Mouse (Mus musculus): Measurements from ENCODE around the gene Igf2bp3. TPM values are rescaled to one million over a fixed set of nuclear protein-coding genes. Genes with fewer than 3 reads are reported as not detected.

Igf2bp3 gene
- polyA plus RNA-seq, 1 experiment from 2014 or later: 85.5 TPM

DNA sequence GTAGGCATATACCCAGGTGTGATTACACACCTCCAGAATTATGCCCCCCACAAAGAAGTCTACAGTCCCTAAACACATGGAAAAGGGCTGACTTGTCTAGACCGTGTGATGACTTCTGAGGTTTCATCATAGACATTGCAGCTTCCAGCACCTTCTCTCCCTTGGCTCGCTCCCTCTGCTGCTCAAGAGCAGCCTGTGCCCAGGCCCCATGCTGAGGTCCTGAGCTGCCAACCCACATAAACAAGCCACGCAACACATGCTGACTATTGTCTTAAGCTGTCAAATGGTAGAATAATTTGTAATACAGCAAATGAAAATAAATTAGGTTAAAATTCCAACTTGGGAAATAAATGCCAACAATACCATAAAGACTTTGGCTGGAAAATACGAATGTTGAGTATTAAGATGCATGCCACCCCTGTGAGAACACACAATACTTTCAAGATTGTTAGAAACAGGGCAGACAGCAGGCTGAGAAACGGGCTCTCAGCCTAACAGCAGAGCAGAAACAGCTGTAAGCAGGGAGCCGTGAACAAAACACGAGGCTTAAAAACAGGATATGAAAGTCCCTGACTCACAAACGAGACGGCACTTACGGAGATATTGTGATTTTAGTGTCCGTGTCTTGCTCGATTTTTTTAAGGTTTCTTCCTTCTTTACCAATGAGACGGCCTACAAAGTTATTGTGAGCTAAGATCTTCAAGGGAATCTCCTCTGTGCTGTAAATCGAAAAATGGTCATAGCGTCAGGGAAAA, 107.8 kb downstream of the Igf2bp3 start:
- Histone ChIP-seq H3K36me3 (ENCODE audit: control insufficient read depth, insufficient read depth, low read length) (peaks cover 43% of the 10 kb centered on the region), H3K4me1 (ENCODE audit: control insufficient read depth, insufficient read depth, low read length) (no peaks in the 10 kb centered on the region), H3K27me3 (ENCODE audit: control insufficient read depth, insufficient read depth, low read length) (no peaks in the 10 kb centered on the region), H3K27ac (ENCODE audit: low read length) (no peak overlapping the region), H3K4me2 (replicated peaks; ENCODE audit: low read depth, low read length) (no peak overlapping the region), H3K4me3 (ENCODE audit: low read depth, low read length) (no peak overlapping the region), H3K9ac (replicated peaks; ENCODE audit: low read depth, low read length) (no peak overlapping the region), H3K9me3 (ENCODE audit: control insufficient read depth, low read depth, low read length) (no peaks in the 10 kb centered on the region)
- WGBS: 87% methylated on average over 15 of the region's 15 CpGs
- no peak for ATAC-seq (ENCODE audit: insufficient number of reproducible peaks, insufficient read depth, low FRiP score, low read depth)

DNA sequence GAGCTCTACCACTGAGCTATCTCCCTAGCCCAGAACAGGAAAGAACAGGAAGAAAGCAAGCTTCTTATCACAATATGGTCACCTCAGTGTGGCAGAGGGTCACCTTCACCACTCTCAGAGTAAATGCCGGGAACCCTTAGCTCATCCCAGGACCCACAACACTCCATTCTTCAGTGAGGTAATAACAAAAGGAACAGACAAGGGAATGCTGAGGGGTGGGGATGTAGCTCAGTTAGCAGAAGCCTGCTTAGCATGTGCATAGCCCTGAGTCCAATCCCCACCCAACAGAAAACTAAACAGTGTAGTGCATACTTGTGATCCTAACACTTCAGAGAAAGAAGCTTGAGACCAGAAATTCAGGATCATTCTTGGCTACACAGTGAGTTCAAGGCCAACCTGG, 115.7 kb downstream of the Igf2bp3 start:
- H3K27me3 ChIP-seq (ENCODE audit: control insufficient read depth, insufficient read depth, low read length): no peaks in the 10 kb centered on the region
- no peak for ATAC-seq (ENCODE audit: insufficient number of reproducible peaks, insufficient read depth, low FRiP score, low read depth)
- 90% methylated on average over 1 of the region's 1 CpGs for WGBS
- H3K4me1 ChIP-seq (ENCODE audit: control insufficient read depth, insufficient read depth, low read length): peaks cover 15% of the 10 kb centered on the region
- H3K4me2 ChIP-seq (replicated peaks; ENCODE audit: low read depth, low read length): no peak overlapping the region
- no peak overlapping the region for H3K4me3 ChIP-seq (ENCODE audit: low read depth, low read length)
- no peaks in the 10 kb centered on the region for H3K9me3 ChIP-seq (ENCODE audit: control insufficient read depth, low read depth, low read length)
- H3K27ac ChIP-seq (ENCODE audit: low read length): no peak overlapping the region
- H3K36me3 ChIP-seq (ENCODE audit: control insufficient read depth, insufficient read depth, low read length): peaks cover 25% of the 10 kb centered on the region
- no peak overlapping the region for H3K9ac ChIP-seq (replicated peaks; ENCODE audit: low read depth, low read length)

DNA sequence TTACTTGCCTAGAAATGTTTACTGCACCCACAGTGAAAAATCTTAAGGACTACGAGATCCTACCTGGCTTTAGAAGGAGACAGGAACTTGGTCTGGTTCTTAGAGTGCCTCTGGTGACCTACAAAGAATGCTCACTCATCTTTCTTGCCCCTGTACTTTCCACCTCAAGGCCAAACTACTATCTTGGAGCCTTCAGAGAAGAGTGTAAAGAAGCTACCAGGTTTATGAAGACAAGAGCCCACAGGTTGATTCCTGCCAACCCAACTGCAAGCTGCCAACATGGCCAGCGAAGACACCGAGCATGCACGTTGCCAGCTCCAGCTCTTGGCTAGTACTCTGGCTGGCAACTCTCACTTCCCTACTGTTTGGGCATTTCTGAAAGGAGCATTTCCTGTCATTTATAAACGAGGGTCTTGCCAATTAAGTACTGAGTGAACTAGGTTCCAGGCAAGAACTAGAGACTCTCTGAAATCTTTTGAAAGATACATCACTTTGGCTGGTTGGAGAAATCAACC, 117.1 kb downstream of the Igf2bp3 start:
- H3K4me1 ChIP-seq (ENCODE audit: control insufficient read depth, insufficient read depth, low read length): peaks cover 15% of the 10 kb centered on the region
- peaks cover 35% of the 10 kb centered on the region for H3K36me3 ChIP-seq (ENCODE audit: control insufficient read depth, insufficient read depth, low read length)
- 78% methylated on average over 5 of the region's 5 CpGs for WGBS
- H3K4me3 ChIP-seq (ENCODE audit: low read depth, low read length): no peak overlapping the region
- no peaks in the 10 kb centered on the region for H3K9me3 ChIP-seq (ENCODE audit: control insufficient read depth, low read depth, low read length)
- no peak for ATAC-seq (ENCODE audit: insufficient number of reproducible peaks, insufficient read depth, low FRiP score, low read depth)
- no peak overlapping the region for H3K4me2 ChIP-seq (replicated peaks; ENCODE audit: low read depth, low read length)
- H3K9ac ChIP-seq (replicated peaks; ENCODE audit: low read depth, low read length): no peak overlapping the region
- peak overlapping the region; percentile 52; the same call in 1 of the 2 replicates for H3K27ac ChIP-seq (ENCODE audit: low read length)
- no peaks in the 10 kb centered on the region for H3K27me3 ChIP-seq (ENCODE audit: control insufficient read depth, insufficient read depth, low read length)

DNA sequence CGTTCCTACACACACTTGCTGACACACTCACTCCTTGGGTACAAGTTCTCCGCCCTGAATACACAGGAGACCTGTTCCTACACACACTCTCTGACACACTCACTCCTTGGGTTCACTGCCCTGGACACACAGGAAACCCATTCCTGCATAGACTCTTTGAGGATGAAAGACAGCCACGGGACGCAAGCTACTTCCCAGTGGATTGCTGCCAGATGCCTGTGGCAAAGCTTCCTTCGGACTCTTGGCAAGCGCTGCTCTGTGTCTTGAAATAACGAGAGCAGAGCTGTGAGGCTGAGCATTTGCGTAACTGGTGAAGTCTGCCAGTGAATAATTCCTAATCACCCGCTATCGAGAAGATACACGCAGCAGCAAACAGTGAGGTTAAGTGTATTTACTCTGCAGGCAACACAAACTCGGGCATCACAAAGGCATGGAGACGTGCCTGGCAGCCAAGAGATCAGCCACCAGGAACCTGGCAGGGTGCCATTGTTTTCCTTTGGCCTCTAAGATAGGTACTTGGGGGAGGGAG, 117.8 kb downstream of the Igf2bp3 start:
- WGBS: 45% methylated on average over 13 of the region's 13 CpGs
- H3K36me3 ChIP-seq (ENCODE audit: control insufficient read depth, insufficient read depth, low read length): peaks cover 40% of the 10 kb centered on the region
- no peak overlapping the region for H3K4me2 ChIP-seq (replicated peaks; ENCODE audit: low read depth, low read length)
- peak overlapping the region; percentile 61; the same call in 1 of the 2 replicates for H3K27ac ChIP-seq (ENCODE audit: low read length)
- H3K9me3 ChIP-seq (ENCODE audit: control insufficient read depth, low read depth, low read length): no peaks in the 10 kb centered on the region
- no peak overlapping the region for H3K9ac ChIP-seq (replicated peaks; ENCODE audit: low read depth, low read length)
- ATAC-seq (ENCODE audit: insufficient number of reproducible peaks, insufficient read depth, low FRiP score, low read depth): peak; percentile 78
- H3K4me3 ChIP-seq (ENCODE audit: low read depth, low read length): no peak overlapping the region
- H3K27me3 ChIP-seq (ENCODE audit: control insufficient read depth, insufficient read depth, low read length): no peaks in the 10 kb centered on the region
- H3K4me1 ChIP-seq (ENCODE audit: control insufficient read depth, insufficient read depth, low read length): peaks cover 15% of the 10 kb centered on the region

DNA sequence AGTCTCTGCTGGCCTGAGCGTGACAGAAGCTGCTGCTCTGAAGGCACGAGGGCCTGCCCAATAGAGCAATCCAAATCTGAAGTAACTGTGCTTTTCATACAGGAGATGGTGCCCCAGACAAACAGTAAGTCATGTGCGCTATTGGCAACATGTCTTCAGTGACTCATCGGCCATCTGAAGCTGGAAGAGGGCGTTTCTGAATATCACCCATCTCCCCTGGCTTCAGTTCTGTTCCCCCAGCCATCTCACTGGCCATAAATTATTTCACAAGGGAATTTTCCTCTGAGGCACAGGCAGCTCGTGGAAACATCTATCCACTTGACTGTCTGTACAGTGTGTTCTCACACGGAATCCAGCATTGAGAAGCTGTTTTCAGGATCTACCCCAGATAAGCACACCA, 118.3 kb downstream of the Igf2bp3 start:
- H3K9me3 ChIP-seq (ENCODE audit: control insufficient read depth, low read depth, low read length): no peaks in the 10 kb centered on the region
- no peaks in the 10 kb centered on the region for H3K27me3 ChIP-seq (ENCODE audit: control insufficient read depth, insufficient read depth, low read length)
- peaks cover 46% of the 10 kb centered on the region for H3K36me3 ChIP-seq (ENCODE audit: control insufficient read depth, insufficient read depth, low read length)
- WGBS: 81% methylated on average over 7 of the region's 7 CpGs
- no peak overlapping the region for H3K4me2 ChIP-seq (replicated peaks; ENCODE audit: low read depth, low read length)
- H3K9ac ChIP-seq (replicated peaks; ENCODE audit: low read depth, low read length): no peak overlapping the region
- H3K4me3 ChIP-seq (ENCODE audit: low read depth, low read length): no peak overlapping the region
- ATAC-seq (ENCODE audit: insufficient number of reproducible peaks, insufficient read depth, low FRiP score, low read depth): no peak
- H3K27ac ChIP-seq (ENCODE audit: low read length): peak overlapping the region; percentile 61; the same call in 1 of the 2 replicates
- H3K4me1 ChIP-seq (ENCODE audit: control insufficient read depth, insufficient read depth, low read length): peaks cover 15% of the 10 kb centered on the region

DNA sequence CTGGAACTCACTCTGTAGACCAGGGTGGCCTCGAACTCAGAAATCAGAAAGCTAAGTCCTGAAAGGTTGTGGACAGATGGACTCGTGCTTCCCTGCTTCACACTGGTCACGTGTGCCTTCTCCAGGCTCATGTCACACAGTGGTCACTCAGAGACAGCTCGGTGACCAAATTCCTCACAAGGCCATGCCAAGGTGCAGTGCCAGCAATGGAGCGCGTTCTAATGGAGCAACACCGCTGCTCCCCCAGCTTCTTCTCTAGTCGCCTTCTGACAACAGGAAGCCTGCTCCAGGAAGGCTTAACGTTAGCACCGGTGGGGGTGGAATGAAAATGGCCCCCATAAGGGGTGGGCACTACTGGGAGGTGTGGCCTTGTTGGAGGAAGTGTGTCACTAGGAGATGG, 119.8 kb downstream of the Igf2bp3 start:
- no peak for ATAC-seq (ENCODE audit: insufficient number of reproducible peaks, insufficient read depth, low FRiP score, low read depth)
- peaks cover 15% of the 10 kb centered on the region for H3K4me1 ChIP-seq (ENCODE audit: control insufficient read depth, insufficient read depth, low read length)
- H3K36me3 ChIP-seq (ENCODE audit: control insufficient read depth, insufficient read depth, low read length): peaks cover 48% of the 10 kb centered on the region
- H3K9ac ChIP-seq (replicated peaks; ENCODE audit: low read depth, low read length): no peak overlapping the region
- no peak overlapping the region for H3K27ac ChIP-seq (ENCODE audit: low read length)
- H3K4me2 ChIP-seq (replicated peaks; ENCODE audit: low read depth, low read length): no peak overlapping the region
- WGBS: 93% methylated on average over 10 of the region's 10 CpGs
- no peaks in the 10 kb centered on the region for H3K9me3 ChIP-seq (ENCODE audit: control insufficient read depth, low read depth, low read length)
- H3K27me3 ChIP-seq (ENCODE audit: control insufficient read depth, insufficient read depth, low read length): no peaks in the 10 kb centered on the region
- no peak overlapping the region for H3K4me3 ChIP-seq (ENCODE audit: low read depth, low read length)

DNA sequence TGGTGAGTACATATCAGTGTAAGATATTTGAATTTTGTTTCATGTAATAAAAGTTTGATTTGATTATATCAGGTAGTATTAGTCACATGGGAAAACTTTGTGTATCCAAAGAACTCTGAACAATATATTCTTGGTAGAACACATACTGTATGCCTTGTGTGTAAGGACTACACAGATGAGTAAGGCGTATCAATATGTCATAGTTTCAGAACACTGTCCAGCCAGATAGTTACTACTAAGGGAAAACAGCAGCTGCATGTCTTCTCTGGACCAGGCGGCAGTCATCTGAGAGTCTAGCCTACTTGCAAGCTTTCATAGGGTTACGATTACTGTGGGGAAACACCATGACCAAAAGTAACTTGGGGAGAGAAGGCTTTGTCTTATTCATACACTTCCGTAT, 131.7 kb downstream of the Igf2bp3 start:
- Histone ChIP-seq H3K9me3 (ENCODE audit: control insufficient read depth, low read depth, low read length) (no peaks in the 10 kb centered on the region), H3K27me3 (ENCODE audit: control insufficient read depth, insufficient read depth, low read length) (no peaks in the 10 kb centered on the region), H3K9ac (replicated peaks; ENCODE audit: low read depth, low read length) (no peak overlapping the region), H3K27ac (ENCODE audit: low read length) (no peak overlapping the region), H3K36me3 (ENCODE audit: control insufficient read depth, insufficient read depth, low read length) (peaks cover 39% of the 10 kb centered on the region), H3K4me1 (ENCODE audit: control insufficient read depth, insufficient read depth, low read length) (no peaks in the 10 kb centered on the region), H3K4me3 (ENCODE audit: low read depth, low read length) (no peak overlapping the region), H3K4me2 (replicated peaks; ENCODE audit: low read depth, low read length) (no peak overlapping the region)
- no peak for ATAC-seq (ENCODE audit: insufficient number of reproducible peaks, insufficient read depth, low FRiP score, low read depth)
- WGBS: 89% methylated on average over 4 of the region's 4 CpGs

DNA sequence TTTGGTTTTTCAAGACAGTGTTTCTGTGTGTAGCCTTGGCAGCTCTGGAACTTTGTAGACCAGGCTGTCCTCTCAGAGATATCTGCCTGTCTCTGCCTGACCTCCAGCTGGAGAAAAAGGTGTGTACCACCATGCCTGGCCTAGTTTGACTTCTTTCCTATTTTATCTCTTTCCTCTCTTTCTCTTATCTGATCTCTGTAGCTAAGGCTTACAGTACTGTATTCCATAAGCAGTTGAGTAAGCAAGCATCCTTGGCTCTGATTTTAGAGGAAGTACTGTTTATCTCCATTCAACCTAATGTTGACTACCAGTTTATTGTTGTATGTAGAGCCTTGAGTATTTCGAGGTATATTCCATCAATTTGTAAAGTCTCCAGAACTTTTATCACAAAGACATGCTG, 135.4 kb downstream of the Igf2bp3 start:
- H3K4me3 ChIP-seq (ENCODE audit: low read depth, low read length): no peak overlapping the region
- peaks cover 9% of the 10 kb centered on the region; the same call in 1 of the 2 replicates for H3K4me1 ChIP-seq (ENCODE audit: control insufficient read depth, insufficient read depth, low read length)
- H3K9me3 ChIP-seq (ENCODE audit: control insufficient read depth, low read depth, low read length): no peaks in the 10 kb centered on the region
- no peaks in the 10 kb centered on the region for H3K27me3 ChIP-seq (ENCODE audit: control insufficient read depth, insufficient read depth, low read length)
- H3K36me3 ChIP-seq (ENCODE audit: control insufficient read depth, insufficient read depth, low read length): peaks cover 11% of the 10 kb centered on the region
- no peak overlapping the region for H3K27ac ChIP-seq (ENCODE audit: low read length)
- H3K9ac ChIP-seq (replicated peaks; ENCODE audit: low read depth, low read length): no peak overlapping the region
- WGBS: 87% methylated on average over 1 of the region's 1 CpGs
- ATAC-seq (ENCODE audit: insufficient number of reproducible peaks, insufficient read depth, low FRiP score, low read depth): no peak
- no peak overlapping the region for H3K4me2 ChIP-seq (replicated peaks; ENCODE audit: low read depth, low read length)
